Mouse (Mus musculus) E14TG2a.4 (cell line): ENCODE results near the gene Prdx4.

ENCODE experiments used
- H3K27me3 ChIP-seq: 2 replicates; pipeline ENCODE4 v1.6.1; 2014; ENCODE audit warnings: low read length, control low read depth; ENCODE audit not compliant: insufficient read depth
- H3K36me3 ChIP-seq: 2 replicates; pipeline ENCODE4 v1.6.1; 2014; ENCODE audit warnings: low read length, control low read depth; ENCODE audit not compliant: insufficient read depth
- H3K4me1 ChIP-seq: replicated peaks from 2 replicates; pipeline ENCODE4 v1.6.1; 2014; ENCODE audit warnings: low read depth, low read length, control low read depth
- H3K4me3 ChIP-seq: replicated peaks from 2 replicates; pipeline ENCODE4 v1.5.1; 2014; ENCODE audit warnings: mild to moderate bottlenecking, low read length
- H3K9me3 ChIP-seq: 2 replicates; pipeline ENCODE4 v1.6.1; 2014; ENCODE audit warnings: low read length, control low read depth
- CTCF ChIP-seq: conservative IDR thresholded peaks from 2 replicates; pipeline ENCODE4 v1.5.1; 2014; ENCODE audit warnings: low read length
- NANOG ChIP-seq: IDR thresholded peaks from 2 replicates; pipeline ENCODE4 v1.6.1; 2014; ENCODE audit warnings: borderline replicate concordance, low read length, mixed read lengths
- POU5F1 ChIP-seq: IDR thresholded peaks from 2 replicates; pipeline ENCODE4 v1.6.1; 2014; ENCODE audit warnings: low read length, borderline replicate concordance

The Prdx4 gene

GRCm38 (mm10) chrX:155306390-155306789 is 34.2 kb downstream of the Prdx4 start:
- H3K27me3 ChIP-seq: no peaks in the 10 kb centered on the region
- no peaks in the 10 kb centered on the region for H3K36me3 ChIP-seq
- TF ChIP-seq POU5F1: no peak
- peak; percentile 26; the same call in 1 of the 2 replicates for TF ChIP-seq CTCF
- TF ChIP-seq NANOG: no peak
- H3K4me1 ChIP-seq: no peaks in the 10 kb centered on the region
- no peaks in the 10 kb centered on the region for H3K9me3 ChIP-seq
- H3K4me3 ChIP-seq: no peak overlapping the region

GRCm38 (mm10) chrX:155280427-155281044 is 60.0 kb downstream of the Prdx4 start:
- Histone ChIP-seq H3K4me3 (no peak overlapping the region), H3K4me1 (no peaks in the 10 kb centered on the region), H3K27me3 (no peaks in the 10 kb centered on the region), H3K36me3 (peaks cover 82% of the 10 kb centered on the region), H3K9me3 (no peaks in the 10 kb centered on the region)
- TF ChIP-seq NANOG (no peak), POU5F1 (no peak), CTCF (no peak)

- Histone ChIP-seq H3K36me3 (peaks cover 82% of the 10 kb centered on the region), H3K4me3 (no peak overlapping the region), H3K9me3 (no peaks in the 10 kb centered on the region), H3K27me3 (no peaks in the 10 kb centered on the region), H3K4me1 (no peaks in the 10 kb centered on the region)
- TF ChIP-seq NANOG: no peak
- TF ChIP-seq POU5F1: no peak
- no peak for TF ChIP-seq CTCF
Observed at GRCm38 (mm10) chrX:155278483-155278882, 62.1 kb downstream of the Prdx4 start.
